Mouse (Mus musculus) brain, embryonic 18.5 days (tissue): ENCODE results near the gene Cntn1.
"Not testable (repeated sequence)": the region's sequence is repeated elsewhere in the genome, so short reads cannot be mapped to it uniquely, and the experiment has no call there.

ENCODE experiments used
- DNase-seq: peaks from one replicate; pipeline ENCODE4 v3.0.0-alpha.2; 2012; ENCODE audit warnings: low read depth, low spot score

Cntn1 gene

GRCm38 (mm10) chr15:92268741-92269322, 217.9 kb downstream of the Cntn1 start:
- no peak for DNase-seq

- no peak for DNase-seq
These were observed 220.9 kb downstream of the Cntn1 start for GRCm38 (mm10) chr15:92271801-92272365.

DNA sequence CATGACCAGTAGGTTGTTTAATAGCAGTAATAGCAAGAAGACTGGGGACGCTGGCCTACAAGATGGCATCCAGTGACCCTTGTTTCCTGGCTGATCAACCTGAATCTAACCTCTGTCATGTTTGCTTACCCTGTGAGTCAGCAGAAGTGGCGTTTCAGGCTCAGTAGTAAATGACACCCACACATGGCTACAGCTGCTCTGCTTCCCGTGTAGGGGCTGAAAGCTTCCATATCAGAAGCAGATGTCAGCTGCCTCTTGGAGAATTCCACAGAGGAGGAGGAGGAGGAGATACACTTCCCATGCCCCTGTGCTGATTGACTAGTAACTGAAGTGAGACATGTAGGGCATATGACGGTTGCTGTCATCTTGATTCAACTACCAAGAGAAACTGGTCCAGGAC, 225.9 kb downstream of the Cntn1 start:
- no peak for DNase-seq

DNA sequence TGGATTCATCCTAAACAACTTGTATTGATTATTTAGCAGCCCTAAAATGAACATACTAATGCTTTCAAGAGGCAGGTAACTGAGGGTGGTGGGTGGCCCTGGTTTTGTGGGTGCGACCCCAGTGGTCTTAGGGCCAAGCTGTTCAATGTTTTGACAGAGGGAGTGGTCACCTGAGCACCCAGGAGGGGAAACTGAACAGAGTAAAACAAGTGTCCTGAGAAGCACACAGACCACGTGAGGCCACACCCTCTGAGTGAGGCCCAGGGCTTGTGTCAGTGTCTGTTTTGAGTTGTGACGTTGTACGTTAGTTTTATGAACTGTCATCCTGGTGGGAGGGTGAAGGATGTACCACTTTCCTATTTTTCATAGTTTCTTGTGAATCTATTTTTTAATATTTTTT, 227.0 kb downstream of the Cntn1 start:
- DNase-seq = no peak

DNA sequence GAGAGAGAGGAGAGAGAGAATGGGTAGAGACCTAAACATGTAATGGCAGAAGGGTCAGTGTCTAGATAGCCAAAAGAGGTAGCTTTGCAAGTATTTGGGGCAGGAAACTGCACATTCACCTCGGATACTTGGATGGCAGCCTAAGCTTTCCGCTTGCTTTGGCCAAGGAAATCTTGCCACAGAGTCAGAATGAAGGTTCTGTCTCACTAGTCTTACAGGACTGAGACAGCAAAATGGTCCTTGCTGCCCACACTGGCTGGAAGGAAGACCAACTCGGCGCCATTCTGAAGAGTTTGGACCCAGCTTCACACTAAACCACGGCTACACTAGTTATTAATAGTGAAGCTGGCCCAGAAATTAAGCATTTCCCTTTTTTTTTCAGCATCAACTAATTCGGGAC, 230.0 kb downstream of the Cntn1 start:
- no peak for DNase-seq

GRCm38 (mm10) chr15:92287616-92288015, 236.7 kb downstream of the Cntn1 start:
- DNase-seq = no peak

GRCm38 (mm10) chr15:92296479-92296878, 245.5 kb downstream of the Cntn1 start:
- no peak for DNase-seq

- no peak for DNase-seq
These were observed 251.8 kb downstream of the Cntn1 start for GRCm38 (mm10) chr15:92302796-92303195.

DNA sequence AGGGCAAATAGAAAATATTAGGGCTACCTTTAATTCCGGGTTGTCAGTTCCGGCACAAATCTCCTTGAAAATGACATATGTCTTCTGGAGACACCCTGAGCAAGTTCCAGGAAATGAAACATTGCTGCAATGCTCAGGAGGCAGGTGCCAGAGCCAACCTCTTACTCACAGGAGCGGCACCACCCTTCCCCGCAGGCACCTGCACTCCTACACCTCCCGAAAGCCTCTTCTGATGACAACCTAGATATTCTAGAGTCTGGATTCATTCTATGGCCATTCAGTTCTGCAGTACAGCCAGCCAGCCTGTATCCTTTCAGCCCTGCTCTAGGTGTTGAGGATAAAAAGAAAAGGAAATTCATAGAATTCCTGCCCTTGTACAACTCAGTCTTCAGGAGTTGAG, 253.3 kb downstream of the Cntn1 start:
- DNase-seq = no peak

DNA sequence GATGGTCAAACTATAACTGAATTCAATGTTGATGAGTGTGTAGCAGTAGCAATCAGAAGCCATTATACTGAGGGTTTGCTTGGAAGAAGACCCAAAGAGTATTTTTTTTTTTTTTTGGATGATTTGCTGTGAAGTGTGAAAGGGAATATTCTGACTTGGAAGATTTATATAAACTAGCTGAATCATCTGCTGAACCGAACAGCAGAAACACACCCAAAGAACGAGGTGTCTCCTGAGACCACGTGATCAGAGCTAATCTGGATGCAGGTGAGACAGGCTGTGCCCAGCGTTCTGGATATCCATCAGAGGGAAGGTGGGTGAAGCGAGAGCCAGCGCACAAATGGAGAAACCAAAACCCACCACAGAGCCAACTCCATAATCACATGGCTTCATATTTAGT, 271.0 kb downstream of the Cntn1 start:
- DNase-seq = no peak

- no peak for DNase-seq
These were observed 276.1 kb downstream of the Cntn1 start for GRCm38 (mm10) chr15:92327111-92327510.

GRCm38 (mm10) chr15:92340253-92340652, 289.3 kb downstream of the Cntn1 start:
- DNase-seq = no peak

DNA sequence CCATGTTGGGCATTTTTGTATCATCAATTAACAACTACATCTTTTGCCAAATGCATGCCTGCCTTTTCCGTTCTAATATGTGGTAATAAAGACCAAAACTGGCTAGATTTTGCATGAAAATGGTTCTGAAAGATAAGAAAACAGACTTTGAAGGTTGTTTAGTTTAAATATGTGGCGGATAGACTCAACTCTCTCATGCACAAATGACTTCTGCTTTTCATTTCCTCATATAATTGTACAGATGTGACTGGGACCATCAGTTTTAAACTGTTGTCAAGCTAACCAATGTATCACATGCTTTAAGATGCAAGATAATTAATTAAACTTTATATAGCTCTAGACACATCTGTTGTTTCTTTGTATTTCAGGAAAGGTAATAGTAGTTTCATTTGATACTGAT, 290.5 kb downstream of the Cntn1 start:
- DNase-seq = no peak

DNA sequence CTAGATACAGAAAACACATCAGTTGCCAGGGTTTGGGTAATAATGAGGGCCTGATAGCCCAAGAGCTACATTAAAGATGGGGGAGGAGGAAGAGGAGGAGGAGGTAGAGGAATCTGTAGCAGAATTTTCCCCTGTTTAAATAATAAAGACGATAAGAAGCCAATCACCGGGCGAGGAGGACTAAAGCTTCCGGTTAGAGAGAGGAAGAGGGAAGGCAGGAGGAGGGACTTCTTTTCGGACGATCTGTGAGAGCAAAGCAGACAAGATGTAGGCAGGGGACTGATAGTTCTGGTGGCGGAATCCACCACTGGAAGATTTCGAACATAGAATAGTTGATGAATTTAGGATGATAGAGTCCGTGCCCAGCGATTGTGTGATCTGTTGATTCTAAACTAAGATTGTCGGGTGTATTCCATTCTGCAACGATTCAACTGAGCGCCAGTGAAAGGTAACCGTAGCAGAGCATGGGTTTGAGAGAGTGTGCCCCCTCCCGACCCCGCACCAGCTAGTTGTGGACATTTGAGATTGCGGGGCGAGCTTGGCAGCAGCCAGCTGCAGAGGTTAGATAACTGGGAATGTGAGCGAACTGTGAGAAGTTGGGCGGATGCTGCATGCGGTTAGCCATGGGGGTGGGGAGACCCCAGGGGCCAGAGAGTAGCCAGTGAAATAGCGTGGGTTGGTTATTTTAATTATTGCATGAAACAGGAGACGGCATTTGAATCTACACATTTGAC, 293.3 kb downstream of the Cntn1 start:
- no peak for DNase-seq

DNA sequence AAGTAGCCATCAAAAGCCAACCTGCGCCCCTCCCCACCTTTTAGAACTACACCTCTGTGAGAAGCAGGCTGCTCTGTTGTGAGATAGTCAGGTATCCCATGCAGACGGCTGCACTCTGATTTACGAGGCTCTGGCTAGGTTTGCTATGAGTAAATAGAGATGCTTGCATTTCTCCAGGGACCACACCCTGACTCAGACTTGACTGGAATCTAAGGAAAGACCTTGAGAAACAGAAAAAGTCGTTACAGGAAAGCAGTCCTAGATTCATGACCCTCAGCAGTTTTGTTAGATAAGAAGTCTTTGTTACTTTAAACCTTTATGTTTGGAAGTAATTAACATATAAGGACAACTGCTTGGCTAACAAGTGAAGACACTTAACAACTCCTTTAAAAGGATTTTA, 296.5 kb downstream of the Cntn1 start:
- no peak for DNase-seq

DNA sequence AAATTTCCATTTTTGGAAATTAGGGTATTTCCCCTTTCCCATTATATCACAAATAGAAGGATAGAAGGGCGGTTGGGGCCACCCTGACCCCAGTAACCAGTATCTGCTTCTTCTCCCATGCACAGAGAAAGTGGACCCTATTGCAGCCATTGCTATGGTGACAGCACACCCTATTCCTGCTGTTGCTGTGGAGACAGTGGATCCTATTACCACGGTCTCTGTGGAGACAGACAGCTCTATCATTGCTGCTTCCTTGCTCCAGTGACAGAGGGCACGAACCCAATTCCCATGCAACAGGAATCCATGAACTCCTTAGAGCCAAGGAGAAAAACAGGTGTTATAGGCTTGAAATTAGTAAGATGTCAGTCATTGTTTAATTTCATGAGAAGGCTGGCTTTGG, 296.9 kb downstream of the Cntn1 start:
- DNase-seq = no peak

- DNase-seq = not testable (repeated sequence)
These were observed 297.5 kb downstream of the Cntn1 start for GRCm38 (mm10) chr15:92348453-92348852.

DNA sequence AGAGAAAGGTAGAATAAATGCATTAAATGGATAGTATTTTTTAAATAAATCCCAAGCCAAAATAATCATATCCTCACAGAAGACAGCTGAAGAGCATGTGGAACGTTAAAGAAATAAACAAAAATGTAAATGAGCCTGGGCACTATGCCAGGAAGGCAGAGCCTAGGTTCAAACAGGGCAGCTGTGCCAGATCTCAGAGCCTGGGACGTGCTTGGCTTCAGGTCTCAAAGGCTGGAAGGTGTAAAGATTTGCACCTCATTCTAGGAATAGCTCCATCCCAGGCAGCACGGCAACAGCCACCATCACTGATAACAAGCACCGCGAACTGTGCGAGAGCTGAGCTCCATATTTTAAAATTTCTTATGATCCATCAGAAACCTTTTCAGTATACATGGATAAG, 313.2 kb downstream of the Cntn1 start:
- no peak for DNase-seq

GRCm38 (mm10) chr15:92364592-92364991, 313.6 kb downstream of the Cntn1 start:
- DNase-seq = no peak
